Mouse (Mus musculus): Measurements from ENCODE around the gene Gna15. TPM values are rescaled to one million over a fixed set of nuclear protein-coding genes. Genes with fewer than 3 reads are reported as not detected.

Gene Gna15
- 20.8 TPM for total RNA-seq (2023)

GRCm38 (mm10) chr10:81524051-81524605 lies at the start of gene Gna15:
TSS of gene Gna15 (minus strand) at chr10:81524225.

DNA sequence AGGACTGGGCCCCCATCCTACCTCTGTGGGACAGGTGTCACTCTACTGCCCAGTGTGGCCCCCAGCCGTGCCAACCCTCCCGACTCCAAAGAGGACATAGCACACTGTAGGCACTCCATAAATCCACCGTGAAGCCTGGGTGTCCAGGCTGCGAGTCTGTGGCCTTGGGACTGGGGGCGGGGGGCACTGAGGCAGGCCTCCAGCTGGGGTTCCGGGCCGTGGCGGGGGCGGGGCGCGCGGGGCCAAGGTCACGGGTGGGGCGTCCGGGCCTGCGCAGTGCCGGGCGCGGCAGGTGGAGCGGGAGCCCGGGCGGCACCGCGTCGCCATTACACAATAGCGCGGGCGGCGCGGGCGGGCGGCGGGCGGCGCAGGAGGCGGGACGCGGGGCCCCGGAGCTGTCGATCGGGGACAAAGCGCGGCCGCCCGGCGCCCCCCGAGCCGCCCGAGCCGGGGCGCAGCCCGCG lies 35.2 kb upstream of the Gna15 start, which contains the start of gene Aes:
Aes (plus strand) TSS at position 326 of the 464 bp plus-strand sequence.

GRCm38 (mm10) chr10:81545161-81545747 lies 21.2 kb upstream of the Gna15 start, which contains the start of gene Gna11:
TSS of gene Gna11 (minus strand) at chr10:81545190.

DNA sequence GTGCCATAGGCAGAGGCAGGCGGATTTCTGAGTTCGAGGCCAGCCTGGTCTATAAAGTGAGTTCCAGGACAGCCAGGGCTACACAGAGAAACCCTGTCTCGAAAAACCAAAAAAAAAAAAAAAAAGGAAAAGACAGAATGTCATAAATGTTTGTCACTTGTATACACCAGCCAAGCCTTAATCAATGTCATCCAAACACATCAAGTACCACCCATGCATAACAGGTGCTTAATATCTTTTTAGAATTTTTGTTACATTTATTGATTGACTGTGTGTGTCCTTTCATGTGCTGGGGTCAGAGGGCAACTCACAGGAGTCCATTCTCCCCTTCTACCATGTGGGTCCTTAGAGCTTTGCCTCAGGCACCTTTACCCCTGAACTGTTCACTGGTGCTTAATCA lies 24.0 kb downstream of the Gna15 start, which contains the start of gene S1pr4:
S1pr4 (minus strand) TSS at position 101 of the 400 bp plus-strand sequence.

GRCm38 (mm10) chr10:81496264-81496901 lies 27.6 kb downstream of the Gna15 start, which contains the start of gene Ncln:
TSS of gene Ncln (minus strand) at chr10:81496392.

DNA sequence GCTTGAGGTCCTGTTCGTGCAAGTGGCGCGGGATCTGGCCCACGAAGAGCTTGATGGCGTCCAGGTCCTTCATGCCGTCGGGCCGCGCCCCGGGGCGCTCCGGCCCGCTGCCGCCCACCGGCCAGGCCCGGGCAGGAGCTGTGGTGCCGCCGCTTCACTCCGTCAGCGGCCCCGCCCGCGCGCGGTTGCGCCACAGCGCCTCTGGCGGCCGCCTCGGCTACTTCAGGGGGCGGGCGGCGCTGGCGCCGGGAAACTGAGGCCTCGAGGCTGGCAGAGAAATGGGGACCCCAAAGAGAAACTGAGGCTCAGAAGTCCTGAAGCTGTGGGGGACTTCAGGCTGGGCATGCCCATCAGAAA lies 41.5 kb downstream of the Gna15 start, which contains the start of gene Celf5:
Celf5 (minus strand) TSS at position 177 of the 357 bp plus-strand sequence.

DNA sequence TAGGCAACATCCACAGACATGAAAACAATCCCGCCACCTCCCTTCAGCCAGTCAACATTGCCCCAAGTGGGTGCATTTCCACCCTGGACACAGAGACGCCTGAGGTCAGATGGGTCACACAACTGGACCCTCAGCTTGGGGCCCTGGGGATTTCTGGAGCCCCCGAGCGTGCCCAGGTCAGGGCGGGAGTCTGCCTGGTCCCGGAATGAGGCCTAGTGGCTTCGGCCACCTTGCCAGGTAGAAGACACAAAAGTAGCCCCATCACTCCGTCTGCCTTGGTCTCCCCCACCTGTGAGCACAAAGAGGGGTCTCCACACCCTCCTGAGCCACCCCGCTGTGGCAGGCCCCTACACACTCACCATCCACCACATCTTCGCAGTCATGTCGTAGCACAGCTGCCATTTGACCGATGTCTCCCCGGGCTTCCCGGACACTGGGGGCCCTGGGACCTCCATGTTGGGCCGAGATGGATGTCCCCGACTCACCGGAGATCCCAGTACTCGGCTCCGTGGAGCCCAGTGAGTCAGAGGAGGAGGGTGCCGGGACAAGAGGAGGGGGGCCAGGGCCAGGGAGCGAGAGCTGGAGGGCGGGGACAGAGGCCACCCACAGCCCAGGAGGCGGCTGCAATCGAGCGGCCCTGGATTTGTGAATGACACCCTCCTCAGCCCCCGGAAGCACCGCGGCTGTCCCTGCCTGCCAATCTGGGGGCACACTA lies 68.7 kb downstream of the Gna15 start, which contains the start of gene Nfic:
Nfic (minus strand) TSS at position 455 of the 715 bp plus-strand sequence.

Other genes starting within 250 kb of the Gna15 start
- 4.8 TPM for gene Tjp3, start 232.6 kb downstream of the Gna15 start, total RNA-seq (2023)
- gene Pip5k1c, start 231.3 kb downstream of the Gna15 start, total RNA-seq (2023): 106 TPM
- gene Cactin, start 203.1 kb downstream of the Gna15 start, total RNA-seq (2023): 48.0 TPM
- gene Tbxa2r, start 195.5 kb downstream of the Gna15 start, total RNA-seq (2023): 39.9 TPM
- not detected for gene Gipc3, start 181.0 kb downstream of the Gna15 start, total RNA-seq (2023)
- gene Hmg20b, start 173.7 kb downstream of the Gna15 start, total RNA-seq (2023): 41.6 TPM
- gene Mfsd12, start 166.7 kb downstream of the Gna15 start, total RNA-seq (2023): 4.8 TPM
- 5.7 TPM for gene 4930404N11Rik, start 158.4 kb downstream of the Gna15 start, total RNA-seq (2023)
- 30.6 TPM for gene Fzr1, start 145.7 kb downstream of the Gna15 start, total RNA-seq (2023)
- gene Dohh, start 139.8 kb downstream of the Gna15 start, total RNA-seq (2023): 44.9 TPM
- gene Gm48551, start 139.8 kb downstream of the Gna15 start, total RNA-seq (2023): 5.8 TPM
- gene Gm48552, start 135.2 kb downstream of the Gna15 start, total RNA-seq (2023): 4.2 TPM
- gene Smim24, start 131.2 kb downstream of the Gna15 start, total RNA-seq (2023): 5.3 TPM
- gene Nfic, start 68.6 kb downstream of the Gna15 start, total RNA-seq (2023): 20.7 TPM
- not detected for gene Celf5, start 41.5 kb downstream of the Gna15 start, total RNA-seq (2023)
- 216 TPM for gene Ncln, start 27.8 kb downstream of the Gna15 start, total RNA-seq (2023)
- 131 TPM for gene S1pr4, start 24.1 kb downstream of the Gna15 start, total RNA-seq (2023)
- 22.9 TPM for gene Gna11, start 21.0 kb upstream of the Gna15 start, total RNA-seq (2023)
- 523 TPM for gene Aes, start 35.3 kb upstream of the Gna15 start, total RNA-seq (2023)
- 5.9 TPM for gene Tle2, start 50.3 kb upstream of the Gna15 start, total RNA-seq (2023)
- gene Tle6, start 76.8 kb upstream of the Gna15 start, total RNA-seq (2023): 1.9 TPM
- 4.9 TPM for gene BC025920, start 82.0 kb upstream of the Gna15 start, total RNA-seq (2023)
- gene Sirt6, start 103.6 kb upstream of the Gna15 start, total RNA-seq (2023): 28.2 TPM
- gene Ankrd24, start 104.3 kb upstream of the Gna15 start, total RNA-seq (2023): 1.4 TPM
- 1.4 TPM for gene Gm10778, start 124.8 kb upstream of the Gna15 start, total RNA-seq (2023)
- 7.5 TPM for gene Zfp433, start 180.6 kb upstream of the Gna15 start, total RNA-seq (2023)
- 2.8 TPM for gene Gm3055, start 246.9 kb upstream of the Gna15 start, total RNA-seq (2023)